Mouse (Mus musculus): ENCODE data around the gene Habp4.

DNA sequence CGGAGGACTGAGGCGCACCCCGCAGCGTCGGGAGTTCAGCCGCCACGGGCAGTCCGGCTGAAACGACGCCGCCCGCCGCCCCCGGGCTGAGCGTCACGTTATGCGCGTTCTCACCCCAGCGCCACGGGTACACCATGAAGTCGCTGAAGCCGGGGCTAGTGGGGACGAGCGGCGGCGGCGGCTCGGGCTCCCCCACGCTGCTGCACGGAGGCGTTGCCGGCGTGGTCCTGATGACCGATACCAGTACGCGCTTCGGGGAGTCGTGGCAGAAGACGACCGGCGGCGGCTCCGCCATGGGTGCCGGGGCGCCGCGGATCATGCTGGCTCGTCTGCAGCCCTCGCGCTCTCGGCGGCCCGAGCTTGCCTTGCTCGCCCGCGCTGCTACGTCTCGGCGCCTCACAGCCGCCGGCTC lies 8.9 kb upstream of the Habp4 start:
- TF ChIP-seq CTCF (IDR thresholded peaks at IDR 0.05; ENCODE audit: low read depth, low read length) (no peak), EP300 (IDR thresholded peaks at IDR 0.05; ENCODE audit: insufficient read depth, low read depth, low read length) (no peak)

Data from ES-Bruce4 (cell line).